Mouse (Mus musculus) lung, embryonic 15.5 days (tissue): ENCODE measurements around the gene Robo1. TPM values are rescaled to one million over a fixed set of nuclear protein-coding genes. Genes with fewer than 3 reads are reported as not detected.

Source experiments
- ATAC-seq: fragments of 200-750 bp; cut with Nextera tagmentation; 2 replicates; pipeline ENCODE4 v1.8.0; 2017; ENCODE audit warnings: moderate number of reproducible peaks, borderline replicate concordance; ENCODE audit not compliant: low FRiP score, low TSS enrichment; ENCODE audit errors: extremely low read depth
- H3K27ac ChIP-seq: fragments of 300-500 bp; sonication (generic); 2 replicates; pipeline ENCODE4 v1.5.1; 2015; ENCODE audit warnings: moderate library complexity, mild to moderate bottlenecking, inconsistent platforms
- H3K27me3 ChIP-seq: fragments of 300-500 bp; sonication (generic); 2 replicates; pipeline ENCODE4 v1.6.1; 2015; ENCODE audit warnings: inconsistent platforms
- H3K36me3 ChIP-seq: fragments of 300-500 bp; sonication (generic); 2 replicates; pipeline ENCODE4 v1.6.1; 2015; ENCODE audit warnings: inconsistent platforms
- H3K4me1 ChIP-seq: fragments of 300-500 bp; sonication (generic); 2 replicates; pipeline ENCODE4 v1.6.1; 2015; ENCODE audit warnings: inconsistent platforms
- H3K4me2 ChIP-seq: fragments of 300-500 bp; sonication (generic); 2 replicates; pipeline ENCODE4 v1.6.1; 2015; ENCODE audit warnings: inconsistent platforms, mild to moderate bottlenecking, moderate library complexity
- H3K4me3 ChIP-seq: fragments of 300-500 bp; sonication (generic); 2 replicates; pipeline ENCODE4 v1.5.1; 2015; ENCODE audit warnings: mild to moderate bottlenecking, inconsistent platforms
- H3K9ac ChIP-seq: fragments of 300-500 bp; sonication (generic); 2 replicates; pipeline ENCODE4 v1.6.1; 2015; ENCODE audit warnings: inconsistent platforms
- H3K9me3 ChIP-seq: fragments of 300-500 bp; sonication (generic); 2 replicates; pipeline ENCODE4 v1.6.1; 2016; ENCODE audit warnings: inconsistent platforms
- WGBS: fragments of 180-500 bp; shearing (Covaris S2); methylation state at CpG from one replicate; pipeline ENCODE4 v1.1.7; 2015; 5-methylcytosine and 5-hydroxymethylcytosine counted together
- polyA plus RNA-seq: library from polyadenylated mRNA; unstranded; fragments of >200 nt; fragmentation: Nextera tagmentation; extraction: Ambion mirVana; gene quantifications from 2 replicates; pipeline ENCODE4 v1.2.1, GENCODE M21; 2015

Gene Robo1
- polyA plus RNA-seq, 1 experiment from 2014 or later = 32.0 TPM

GRCm38 (mm10) chr16:72693446-72694274 lies 385.6 kb downstream of the Robo1 start:
- no peak for ATAC-seq
- H3K27me3 ChIP-seq = no peaks in the 10 kb centered on the region

GRCm38 (mm10) chr16:72694787-72695186 lies 386.7 kb downstream of the Robo1 start:
- 65% methylated on average over 5 of the region's 5 CpGs for WGBS
- Histone ChIP-seq H3K4me2 (no peak overlapping the region), H3K4me1 (no peaks in the 10 kb centered on the region), H3K4me3 (no peak overlapping the region), H3K27me3 (no peaks in the 10 kb centered on the region), H3K36me3 (no peaks in the 10 kb centered on the region), H3K9ac (no peak overlapping the region), H3K9me3 (no peaks in the 10 kb centered on the region), H3K27ac (no peak overlapping the region)
- no peak for ATAC-seq

More at GRCm38 (mm10) chr16:72693446-72694274, 385.6 kb downstream of the Robo1 start:
- no peak overlapping the region for H3K27ac ChIP-seq
- H3K4me1 ChIP-seq = no peaks in the 10 kb centered on the region
- H3K4me3 ChIP-seq = no peak overlapping the region
- H3K9me3 ChIP-seq = no peaks in the 10 kb centered on the region
- no peaks in the 10 kb centered on the region for H3K36me3 ChIP-seq
- H3K4me2 ChIP-seq = no peak overlapping the region
- no peak overlapping the region for H3K9ac ChIP-seq
- 73% methylated on average over 14 of the region's 14 CpGs for WGBS

GRCm38 (mm10) chr16:72699238-72700006 lies 391.3 kb downstream of the Robo1 start:
- Histone ChIP-seq H3K4me2 (no peak overlapping the region), H3K4me1 (no peaks in the 10 kb centered on the region), H3K27me3 (no peaks in the 10 kb centered on the region), H3K27ac (no peak overlapping the region), H3K36me3 (no peaks in the 10 kb centered on the region), H3K9me3 (no peaks in the 10 kb centered on the region), H3K4me3 (no peak overlapping the region), H3K9ac (no peak overlapping the region)
- ATAC-seq = no peak
- 55% methylated on average over 12 of the region's 12 CpGs for WGBS

DNA sequence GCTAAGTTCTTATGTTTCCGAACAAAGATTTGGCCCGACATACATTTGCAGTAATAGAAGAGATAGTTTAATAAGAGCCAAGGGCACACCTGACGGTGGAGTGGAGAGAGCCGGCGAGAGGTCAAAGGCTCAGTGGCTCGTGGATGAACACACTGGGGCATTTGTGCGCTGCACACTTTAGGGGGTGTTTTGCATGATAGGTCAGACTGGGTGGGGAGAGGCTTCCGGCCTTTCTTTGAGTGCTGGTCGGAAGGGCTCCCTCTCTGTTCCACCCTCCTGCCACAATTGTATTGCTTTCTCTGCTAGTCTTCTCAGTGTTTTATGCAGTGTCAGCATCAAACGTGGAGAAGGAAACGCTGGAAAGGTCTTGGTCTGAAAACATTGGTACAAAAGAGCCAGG lies 392.2 kb downstream of the Robo1 start:
- H3K36me3 ChIP-seq = no peaks in the 10 kb centered on the region
- no peak overlapping the region for H3K9ac ChIP-seq
- no peaks in the 10 kb centered on the region for H3K27me3 ChIP-seq
- H3K27ac ChIP-seq = no peak overlapping the region
- WGBS = 88% methylated on average over 11 of the region's 11 CpGs
- no peak overlapping the region for H3K4me2 ChIP-seq
- H3K4me3 ChIP-seq = no peak overlapping the region
- H3K4me1 ChIP-seq = no peaks in the 10 kb centered on the region
- ATAC-seq = no peak
- no peaks in the 10 kb centered on the region for H3K9me3 ChIP-seq

- Histone ChIP-seq H3K4me3 (no peak overlapping the region), H3K9me3 (no peaks in the 10 kb centered on the region), H3K4me1 (no peaks in the 10 kb centered on the region), H3K36me3 (no peaks in the 10 kb centered on the region), H3K27ac (no peak overlapping the region), H3K27me3 (no peaks in the 10 kb centered on the region), H3K9ac (no peak overlapping the region), H3K4me2 (no peak overlapping the region)
- WGBS = 76% methylated on average over 6 of the region's 6 CpGs
- ATAC-seq = no peak
Measured at GRCm38 (mm10) chr16:72703486-72703885, 395.4 kb downstream of the Robo1 start.

DNA sequence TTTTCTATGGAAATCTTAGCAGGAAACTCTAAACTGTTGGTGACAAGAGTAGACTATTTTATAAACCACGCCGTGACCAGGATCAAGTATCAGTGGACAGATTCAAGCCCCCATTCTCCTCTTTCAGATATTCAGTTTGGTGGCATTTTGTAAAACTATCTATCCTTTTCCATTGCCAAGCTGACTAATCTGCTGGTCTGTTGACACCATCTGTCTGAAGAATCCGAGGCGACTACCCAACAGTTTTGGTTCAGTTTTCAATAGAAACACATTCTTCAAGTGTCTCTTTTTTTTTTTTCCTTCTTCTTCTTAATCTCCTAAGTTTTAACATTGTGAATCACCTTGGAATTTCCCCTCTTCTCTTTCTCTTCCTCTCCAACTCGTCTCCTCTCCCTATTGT lies 397.7 kb downstream of the Robo1 start:
- no peak overlapping the region for H3K4me2 ChIP-seq
- ATAC-seq = no peak
- 62% methylated on average over 5 of the region's 5 CpGs for WGBS
- H3K9me3 ChIP-seq = no peaks in the 10 kb centered on the region
- H3K27ac ChIP-seq = no peak overlapping the region
- no peak overlapping the region for H3K4me3 ChIP-seq
- no peaks in the 10 kb centered on the region for H3K36me3 ChIP-seq
- H3K4me1 ChIP-seq = no peaks in the 10 kb centered on the region
- no peaks in the 10 kb centered on the region for H3K27me3 ChIP-seq
- no peak overlapping the region for H3K9ac ChIP-seq

GRCm38 (mm10) chr16:72708526-72708925 lies 400.4 kb downstream of the Robo1 start:
- H3K9ac ChIP-seq = no peak overlapping the region
- no peak overlapping the region for H3K4me3 ChIP-seq
- no peak for ATAC-seq
- H3K9me3 ChIP-seq = no peaks in the 10 kb centered on the region
- H3K4me2 ChIP-seq = no peak overlapping the region
- no peaks in the 10 kb centered on the region for H3K36me3 ChIP-seq
- H3K4me1 ChIP-seq = no peaks in the 10 kb centered on the region
- H3K27me3 ChIP-seq = no peaks in the 10 kb centered on the region
- no peak overlapping the region for H3K27ac ChIP-seq
- 78% methylated on average over 2 of the region's 2 CpGs for WGBS

- Histone ChIP-seq H3K27ac (no peak overlapping the region), H3K4me1 (peaks cover 7% of the 10 kb centered on the region; the same call in 1 of the 2 replicates), H3K36me3 (no peaks in the 10 kb centered on the region), H3K4me2 (no peak overlapping the region), H3K9ac (no peak overlapping the region), H3K4me3 (no peak overlapping the region), H3K27me3 (no peaks in the 10 kb centered on the region), H3K9me3 (no peaks in the 10 kb centered on the region)
- no peak for ATAC-seq
- 47% methylated on average over 9 of the region's 9 CpGs for WGBS
Measured at GRCm38 (mm10) chr16:72717118-72717802, 409.2 kb downstream of the Robo1 start.

GRCm38 (mm10) chr16:72719063-72719462 lies 411.0 kb downstream of the Robo1 start:
- Histone ChIP-seq H3K4me1 (peaks cover 12% of the 10 kb centered on the region), H3K27me3 (no peaks in the 10 kb centered on the region), H3K27ac (no peak overlapping the region), H3K36me3 (no peaks in the 10 kb centered on the region), H3K4me2 (no peak overlapping the region), H3K9me3 (no peaks in the 10 kb centered on the region), H3K4me3 (no peak overlapping the region), H3K9ac (no peak overlapping the region)
- no peak for ATAC-seq
- 86% methylated on average over 4 of the region's 4 CpGs for WGBS

- Histone ChIP-seq H3K4me3 (no peak overlapping the region), H3K36me3 (no peaks in the 10 kb centered on the region), H3K4me1 (peaks cover 12% of the 10 kb centered on the region), H3K9me3 (no peaks in the 10 kb centered on the region), H3K27me3 (no peaks in the 10 kb centered on the region), H3K9ac (no peak overlapping the region), H3K27ac (no peak overlapping the region), H3K4me2 (no peak overlapping the region)
- no peak for ATAC-seq
- WGBS = 62% methylated on average over 4 of the region's 4 CpGs
Measured at GRCm38 (mm10) chr16:72720979-72721378, 412.9 kb downstream of the Robo1 start.

DNA sequence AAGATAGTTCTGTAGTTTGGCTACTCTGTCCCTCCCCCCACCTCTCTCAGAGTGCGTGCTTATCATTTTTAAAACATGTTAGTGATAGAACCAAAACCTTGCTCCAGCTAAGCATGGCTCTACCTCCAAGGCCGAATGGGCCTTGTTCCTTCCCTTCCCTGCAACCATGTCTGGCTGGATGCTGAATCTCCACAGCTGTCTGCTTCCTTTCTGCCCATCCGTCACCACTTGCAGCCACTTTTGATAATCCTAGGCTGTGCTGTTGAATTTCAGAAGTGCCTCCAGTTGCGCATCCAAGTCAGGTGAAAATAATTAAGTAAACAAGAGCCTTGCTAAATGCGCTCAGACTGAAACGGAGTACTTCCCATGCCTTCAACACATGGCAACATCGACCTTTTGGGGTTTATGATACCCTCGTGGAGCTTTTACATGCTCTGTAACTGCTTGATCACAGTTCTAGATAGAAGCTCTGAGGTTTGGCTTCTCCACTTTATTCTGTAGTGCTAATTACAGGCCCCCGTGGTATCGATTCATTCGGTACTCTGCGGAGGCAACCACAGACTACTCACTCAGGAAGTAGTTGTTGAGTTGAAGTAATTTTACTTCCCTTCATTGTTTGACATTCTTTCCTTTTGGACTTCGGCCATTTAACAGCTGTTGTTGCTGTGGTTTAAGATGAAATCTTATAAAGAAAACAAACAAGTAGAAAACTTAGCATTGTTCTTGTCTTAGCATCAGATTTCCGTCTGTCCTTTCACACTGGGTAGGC lies 413.8 kb downstream of the Robo1 start:
- peak; percentile 59; the same call in 1 of the 2 replicates for ATAC-seq
- 59% methylated on average over 14 of the region's 14 CpGs for WGBS
- H3K4me2 ChIP-seq = no peak overlapping the region

More for the DNA sequence above, 413.8 kb downstream of the Robo1 start:
- H3K4me1 ChIP-seq = peaks cover 12% of the 10 kb centered on the region
- H3K27ac ChIP-seq = peak overlapping the region; percentile 47
- H3K9ac ChIP-seq = no peak overlapping the region
- no peaks in the 10 kb centered on the region for H3K9me3 ChIP-seq
- no peaks in the 10 kb centered on the region for H3K27me3 ChIP-seq
- no peaks in the 10 kb centered on the region for H3K36me3 ChIP-seq
- no peak overlapping the region for H3K4me3 ChIP-seq
